Mouse (Mus musculus): ENCODE results near the gene Hspb9. TPM values are rescaled to one million over a fixed set of nuclear protein-coding genes. Genes with fewer than 3 reads are reported as not detected.

Gene Hspb9
- total RNA-seq (2023) = not detected

GRCm38 (mm10) chr11:100713735-100714533 lies at the start of gene Hspb9:
TSS of gene Hspb9 (plus strand) at chr11:100713850.

GRCm38 (mm10) chr11:100692164-100692616 lies 21.5 kb upstream of the Hspb9 start, which contains the start of gene Zfp385c:
TSS of gene Zfp385c (minus strand) at chr11:100692455.

GRCm38 (mm10) chr11:100703851-100704531 lies 9.7 kb upstream of the Hspb9 start, which contains the start of gene Dhx58:
TSS of gene Dhx58 (minus strand) at chr11:100704271.

GRCm38 (mm10) chr11:100711783-100712615 lies 1.7 kb upstream of the Hspb9 start, which contains the start of gene Kat2a:
TSS of gene Kat2a (minus strand) at chr11:100712465.

GRCm38 (mm10) chr11:100738066-100738604 lies 24.5 kb downstream of the Hspb9 start, which contains the start of gene Rab5c:
TSS of gene Rab5c (minus strand) at chr11:100738215.

GRCm38 (mm10) chr11:100759611-100760233 lies 46.1 kb downstream of the Hspb9 start, which contains the start of gene Kcnh4:
TSS of gene Kcnh4 (minus strand) at chr11:100759942.

GRCm38 (mm10) chr11:100762831-100763230 lies 49.2 kb downstream of the Hspb9 start, which contains the start of gene Hcrt:
TSS of gene Hcrt (minus strand) at chr11:100762931.

Other genes with a start within 250 kb of the Hspb9 start
- gene Klhl11, start 241.1 kb upstream of the Hspb9 start, total RNA-seq (2023) = 19.3 TPM
- gene Acly, start 185.8 kb upstream of the Hspb9 start, total RNA-seq (2023) = 136 TPM
- not detected for gene Ttc25, start 168.2 kb upstream of the Hspb9 start, total RNA-seq (2023)
- gene Cnp, start 138.9 kb upstream of the Hspb9 start, total RNA-seq (2023) = 133 TPM
- gene Nkiras2, start 94.6 kb upstream of the Hspb9 start, total RNA-seq (2023) = 14.1 TPM
- 388 TPM for gene Dnajc7, start 93.7 kb upstream of the Hspb9 start, total RNA-seq (2023)
- not detected for gene Zfp385c, start 21.4 kb upstream of the Hspb9 start, total RNA-seq (2023)
- 10.6 TPM for gene Dhx58, start 9.6 kb upstream of the Hspb9 start, total RNA-seq (2023)
- gene Kat2a, start 1.4 kb upstream of the Hspb9 start, total RNA-seq (2023) = 41.9 TPM
- gene Rab5c, start 24.4 kb downstream of the Hspb9 start, total RNA-seq (2023) = 121 TPM
- 0.58 TPM for gene Kcnh4, start 46.1 kb downstream of the Hspb9 start, total RNA-seq (2023)
- gene Hcrt, start 49.1 kb downstream of the Hspb9 start, total RNA-seq (2023) = not detected
- 7.3 TPM for gene Ghdc, start 57.1 kb downstream of the Hspb9 start, total RNA-seq (2023)
- gene Stat5b, start 136.9 kb downstream of the Hspb9 start, total RNA-seq (2023) = 133 TPM
- 81.4 TPM for gene Stat5a, start 145.5 kb downstream of the Hspb9 start, total RNA-seq (2023)
- gene Stat3, start 225.7 kb downstream of the Hspb9 start, total RNA-seq (2023) = 216 TPM

Measured in CD8-positive naive resting alpha-beta T cell, adult 57 days (primary cell).